Mouse (Mus musculus) subcutaneous adipose tissue, adult 2 months (tissue): Measurements from ENCODE around the gene Eprs. TPM values are rescaled to one million over a fixed set of nuclear protein-coding genes. Genes with fewer than 3 reads are reported as not detected.

Source experiments
- polyA plus RNA-seq: library from polyadenylated mRNA; depleted of rRNA; stranded (reverse); fragments of >200 nt; gene quantifications from 2 replicates; pipeline ENCODE4 v1.2.3, GENCODE M21; 2012; ENCODE audit warnings: low replicate concordance; rRNA removed

Gene Eprs
- polyA plus RNA-seq = 15.8 and 19.9 TPM in 2 replicates

DNA sequence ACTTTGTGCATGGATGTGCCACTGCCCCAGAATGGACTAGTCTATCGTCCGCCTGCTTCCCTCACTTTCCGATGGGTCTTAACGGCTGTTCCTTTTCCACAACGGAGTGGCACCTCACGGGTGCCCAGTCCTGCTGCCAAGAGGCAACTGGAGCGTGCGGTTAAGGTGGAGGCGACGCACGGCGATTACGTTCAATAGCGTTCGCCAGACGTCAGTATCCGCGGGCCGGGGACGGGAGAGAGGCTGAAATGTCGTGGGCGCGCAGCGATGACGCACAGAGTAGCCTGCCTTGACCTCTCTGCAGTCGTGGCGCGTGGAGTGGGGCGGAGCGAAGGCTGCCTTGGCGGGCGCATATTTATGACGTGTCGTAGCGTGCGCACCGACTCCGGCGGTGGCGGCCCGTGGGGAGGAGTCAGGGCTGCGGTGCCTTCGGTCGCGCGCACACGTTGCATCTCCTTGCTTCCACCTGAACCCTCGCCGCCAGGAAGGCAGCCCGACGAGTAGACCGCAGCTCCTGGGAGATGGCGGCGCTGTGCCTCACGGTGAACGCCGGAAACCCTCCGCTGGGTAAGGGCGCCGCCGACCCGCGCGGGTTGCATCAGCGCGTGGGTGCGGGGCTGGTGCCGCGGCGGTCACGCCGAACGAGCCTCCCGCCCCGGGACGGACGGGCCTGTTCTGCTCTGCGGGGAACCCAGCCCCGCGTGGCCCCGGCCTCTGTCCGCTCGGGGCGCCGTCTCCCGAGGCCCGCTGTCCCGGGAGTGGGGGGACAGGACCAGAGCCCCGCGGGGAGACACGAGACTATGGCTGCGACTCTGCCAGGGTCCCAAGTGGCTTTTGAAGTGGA lies at the start of gene Eprs:
Eprs (plus strand) TSS at position 368 of the 844 bp plus-strand sequence.

DNA sequence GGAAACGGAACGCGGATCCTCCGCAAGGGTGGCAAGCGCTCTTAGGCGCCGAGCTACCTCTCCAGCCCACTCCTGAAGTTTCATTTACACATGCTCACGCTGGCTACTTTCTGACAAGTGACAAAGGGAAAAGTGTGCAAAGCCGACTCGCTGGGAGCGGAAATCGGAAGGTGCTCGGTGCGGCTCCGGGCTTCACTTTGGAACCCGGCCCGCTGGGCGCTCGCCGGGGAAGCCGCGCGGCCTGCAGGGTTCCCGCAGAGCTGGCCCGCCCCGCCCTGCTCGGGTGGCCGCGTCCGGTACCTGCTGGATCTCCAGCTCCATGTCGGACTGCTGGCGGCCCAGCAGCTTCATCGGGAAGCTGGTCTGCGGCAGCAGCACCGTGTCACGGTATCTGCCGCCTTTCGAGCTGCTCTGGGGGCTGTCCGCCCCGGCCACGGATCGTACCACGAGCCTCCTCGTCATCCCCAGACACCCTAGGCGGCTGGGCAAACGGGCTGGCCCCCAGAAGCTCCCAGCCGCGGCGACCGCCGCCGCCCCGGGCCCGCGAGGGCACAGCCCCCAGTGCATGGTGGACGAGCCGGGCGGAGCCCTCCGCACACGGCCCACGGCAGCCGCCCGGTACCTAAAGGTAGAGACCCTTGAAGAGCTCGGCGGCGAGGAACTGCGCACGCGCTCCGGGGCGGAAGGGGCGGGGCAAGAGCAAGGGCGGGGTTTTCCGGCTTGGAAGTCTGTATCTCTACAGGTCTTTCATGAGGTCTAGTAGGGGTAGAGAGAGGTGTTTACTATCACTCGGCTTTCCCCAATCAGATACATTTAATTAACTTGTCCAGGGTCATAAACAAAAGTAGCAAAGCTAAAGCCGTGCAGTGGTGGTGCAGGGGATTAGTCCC lies 33.9 kb upstream of the Eprs start, which contains the start of gene Iars2:
Iars2 (minus strand) TSS at position 676 of the 890 bp plus-strand sequence.

DNA sequence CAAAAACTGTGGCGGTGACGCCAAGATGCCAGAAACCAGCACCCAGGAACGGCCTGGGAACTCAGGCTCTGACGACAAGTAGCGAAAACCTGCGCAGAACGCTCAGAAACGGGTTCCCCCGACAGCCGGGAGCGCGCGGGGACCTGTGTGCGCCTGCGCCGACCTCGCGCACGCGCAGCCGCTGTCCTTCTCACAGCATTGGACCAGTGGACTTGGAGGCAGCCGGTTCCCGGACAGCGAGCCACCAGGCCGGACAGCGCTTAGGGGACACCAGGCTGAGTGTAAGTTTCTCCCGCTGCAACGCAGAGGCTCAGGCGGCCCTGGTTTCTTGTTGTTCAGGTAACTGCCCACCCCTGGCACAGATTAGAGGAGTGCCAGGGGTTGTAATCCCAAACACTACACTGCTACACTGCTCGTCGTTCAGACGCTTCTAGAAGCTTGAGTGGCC lies 30.8 kb upstream of the Eprs start, which contains the start of gene Bpnt1:
Bpnt1 (plus strand) TSS at position 167 of the 448 bp plus-strand sequence.

DNA sequence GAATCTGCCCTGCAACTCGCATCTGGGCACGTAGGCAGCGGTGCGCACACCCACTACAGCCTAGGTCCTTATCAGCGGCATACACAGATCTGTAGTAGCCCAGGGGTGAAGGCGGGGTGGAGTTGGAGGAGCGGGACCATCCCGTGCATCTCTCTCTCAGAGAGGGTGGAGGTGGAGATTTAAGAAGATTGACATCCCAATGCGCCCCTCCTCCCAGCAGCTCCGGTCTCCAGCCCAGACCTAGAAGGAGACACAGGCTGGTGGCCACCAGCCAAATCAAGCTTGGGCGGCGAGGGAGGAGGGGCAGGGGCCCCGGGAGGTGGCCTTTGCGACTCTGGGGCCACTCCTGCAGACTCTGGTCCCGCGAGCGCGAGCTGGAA lies 91.7 kb downstream of the Eprs start, which contains the start of gene Slc30a10:
Slc30a10 (plus strand) TSS at position 274 of the 380 bp plus-strand sequence.

Other genes starting within 250 kb of the Eprs start
- 25.7 and 26.9 TPM in 2 replicates for gene Rab3gap2, start 158.9 kb upstream of the Eprs start, polyA plus RNA-seq
- gene Iars2, start 33.6 kb upstream of the Eprs start, polyA plus RNA-seq = 39.9 and 51.1 TPM in 2 replicates
- gene Bpnt1, start 30.9 kb upstream of the Eprs start, polyA plus RNA-seq = 82.3 and 97.8 TPM in 2 replicates
- gene Slc30a10, start 91.8 kb downstream of the Eprs start, polyA plus RNA-seq = not detected in 2 replicates